Mouse (Mus musculus) cerebellum, adult 2 months (tissue): ENCODE results near the gene Madd. TPM values are rescaled to one million over a fixed set of nuclear protein-coding genes. Genes with fewer than 3 reads are reported as not detected.

Experiments
- DNase-seq, 2 experiments: peaks; one replicate each; pipeline ENCODE4 v3.0.0; 2021
- H3K27ac ChIP-seq: fragments of 200-500 bp; 2 replicates; pipeline ENCODE4 v1.5.1; 2012; ENCODE audit warnings: low read length, control low read depth, inconsistent platforms; ENCODE audit not compliant: insufficient read depth
- H3K27me3 ChIP-seq: fragments of 200-500 bp; 2 replicates; pipeline ENCODE4 v1.6.1; 2012; ENCODE audit warnings: inconsistent platforms, mild to moderate bottlenecking, low read length, moderate library complexity; ENCODE audit not compliant: control insufficient read depth, insufficient read depth
- H3K4me1 ChIP-seq: fragments of 200-500 bp; 2 replicates; pipeline ENCODE4 v1.6.1; 2011; ENCODE audit warnings: low read length; ENCODE audit not compliant: control insufficient read depth, insufficient read depth
- H3K4me3 ChIP-seq: fragments of 200-500 bp; replicated peaks from 2 replicates; pipeline ENCODE3; 2011; ENCODE audit warnings: mild to moderate bottlenecking, low read depth, low read length, control low read depth; ENCODE audit not compliant: insufficient read depth
- CTCF ChIP-seq: fragments of 200-500 bp; IDR thresholded peaks from 2 replicates; pipeline ENCODE4 v1.5.1; 2011; ENCODE audit warnings: low read depth, mild to moderate bottlenecking, control low read depth, low read length, moderate library complexity, borderline replicate concordance; ENCODE audit not compliant: insufficient read depth
- POLR2A ChIP-seq: fragments of 200-500 bp; IDR thresholded peaks from 2 replicates; pipeline ENCODE4 v1.6.1; 2011; ENCODE audit warnings: low read length, control low read depth, borderline replicate concordance; ENCODE audit not compliant: insufficient read depth
- WGBS: fragments of 180-500 bp; shearing (Covaris S2); methylation state at CpG from one replicate; pipeline ENCODE4 v1.1.7; 2018; 5-methylcytosine and 5-hydroxymethylcytosine counted together
- polyA plus RNA-seq: library from polyadenylated mRNA; depleted of rRNA; stranded (reverse); fragments of >200 nt; gene quantifications from 2 replicates; pipeline ENCODE4 v1.2.3, GENCODE M21; 2012

The Madd gene
- polyA plus RNA-seq, 1 experiment = 175 TPM

- Histone ChIP-seq H3K4me3 (peak overlapping the region; percentile 90), H3K27ac (peak overlapping the region; percentile 65), H3K27me3 (no peaks in the 10 kb centered on the region), H3K4me1 (peaks cover 4% of the 10 kb centered on the region; the same call in 1 of the 2 replicates)
- DNase-seq = no peak
- TF ChIP-seq CTCF (no peak), POLR2A (no peak)
- WGBS = 13% methylated on average over 20 of the region's 20 CpGs
Observed at GRCm38 (mm10) chr2:91202972-91203656, 19.5 kb upstream of the Madd start.

GRCm38 (mm10) chr2:91202222-91202971 lies 18.8 kb upstream of the Madd start, which contains the start of the genes Nr1h3 and Acp2:
Gene Nr1h3 (minus strand): TSS chr2:91202834.
Gene Acp2 (plus strand): TSS chr2:91202885.
- peak within 1 kb of the TSS; percentile 90 for H3K4me3 ChIP-seq
- no peaks in the 10 kb centered on the region for H3K27me3 ChIP-seq

DNA sequence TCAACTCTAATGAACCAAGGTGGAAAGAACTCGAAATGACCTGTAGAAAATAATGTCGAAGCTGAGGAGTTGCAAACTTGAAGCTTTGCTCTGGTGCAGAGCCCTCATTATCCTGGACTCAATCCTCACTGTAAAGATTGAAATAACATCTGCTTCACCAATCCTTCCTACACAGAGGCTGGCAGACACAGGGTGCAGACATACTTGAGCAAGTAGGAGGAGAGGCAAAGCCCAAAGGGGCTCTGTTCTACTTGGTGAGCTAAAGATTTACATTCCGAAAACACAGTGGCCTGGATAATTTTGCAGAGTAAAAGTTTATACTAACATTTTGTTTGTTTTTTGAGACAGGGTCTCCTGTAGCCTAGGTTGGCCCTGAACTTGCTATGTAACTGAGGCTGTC lies 15.3 kb upstream of the Madd start:
- H3K4me3 ChIP-seq = no peak overlapping the region
- WGBS = 91% methylated on average over 3 of the region's 3 CpGs
- no peak overlapping the region for H3K27ac ChIP-seq
- no peak for DNase-seq
- peaks cover 9% of the 10 kb centered on the region for H3K4me1 ChIP-seq
- no peak for TF ChIP-seq POLR2A
- no peak for TF ChIP-seq CTCF
- no peaks in the 10 kb centered on the region for H3K27me3 ChIP-seq

More at GRCm38 (mm10) chr2:91202222-91202971, 18.8 kb upstream of the Madd start, which contains the start of the genes Nr1h3 and Acp2:
- WGBS = 1% methylated on average over 28 of the region's 28 CpGs
- TF ChIP-seq CTCF (no peak), POLR2A (peak; percentile 69; the same call in 1 of the 2 replicates)
- DNase-seq = peak; percentile 95 to 99
- H3K4me1 ChIP-seq = peaks cover 4% of the 10 kb centered on the region; the same call in 1 of the 2 replicates
- H3K27ac ChIP-seq = peak within 1 kb of the TSS; percentile 65

- WGBS = 67% methylated on average over 3 of the region's 3 CpGs
- TF ChIP-seq CTCF (no peak), POLR2A (no peak)
- no peak for DNase-seq
- Histone ChIP-seq H3K4me1 (peaks cover 5% of the 10 kb centered on the region; the same call in 1 of the 2 replicates), H3K4me3 (no peak overlapping the region), H3K27me3 (no peaks in the 10 kb centered on the region), H3K27ac (no peak overlapping the region)
Observed at GRCm38 (mm10) chr2:91196577-91197001, 13.0 kb upstream of the Madd start.

DNA sequence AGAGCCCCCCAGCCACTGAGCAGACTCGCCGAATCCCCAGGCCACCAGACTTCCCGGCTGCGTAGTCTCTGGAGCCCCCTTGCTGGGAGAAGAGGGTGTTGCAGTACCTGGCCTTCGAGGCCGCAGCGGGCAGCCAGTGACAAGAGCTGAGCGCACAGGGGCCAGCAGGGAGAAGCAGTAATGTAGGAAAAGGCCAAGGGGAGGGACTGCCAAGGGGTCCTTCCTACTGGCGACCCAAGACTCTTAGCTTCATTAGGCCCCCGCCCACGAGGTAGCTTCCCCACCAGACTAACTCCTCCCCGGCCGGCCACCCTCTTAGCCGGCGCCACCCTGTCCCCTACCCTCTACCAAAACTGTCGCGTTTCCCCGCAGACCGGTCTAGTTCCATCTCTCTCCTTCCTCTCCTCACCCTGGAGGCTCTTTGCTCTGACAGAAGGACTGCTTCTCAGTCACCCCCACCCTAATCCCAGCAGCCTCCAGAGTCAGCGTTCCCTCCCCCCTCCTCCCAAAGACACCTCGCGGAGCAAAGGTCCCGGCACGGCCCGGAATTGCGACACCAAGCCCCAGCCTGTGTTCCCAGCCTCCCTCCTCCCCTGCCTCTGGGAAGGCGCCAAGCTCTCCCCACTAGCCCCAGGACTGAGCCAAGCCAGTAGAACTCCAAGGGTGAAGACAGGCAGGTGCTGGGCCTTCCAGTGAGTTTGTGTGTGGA lies 11.1 kb upstream of the Madd start:
- no peaks in the 10 kb centered on the region for H3K27me3 ChIP-seq
- H3K4me1 ChIP-seq = peaks cover 5% of the 10 kb centered on the region; the same call in 1 of the 2 replicates
- DNase-seq = peak; percentile 72 to 73
- peak overlapping the region; percentile 54 for H3K27ac ChIP-seq
- 3% methylated on average over 27 of the region's 27 CpGs for WGBS
- peak overlapping the region; percentile 64 for H3K4me3 ChIP-seq
- TF ChIP-seq CTCF (peak; percentile 65), POLR2A (peak; percentile 29; the same call in 1 of the 2 replicates)

GRCm38 (mm10) chr2:91190501-91190900 lies 6.9 kb upstream of the Madd start:
- no peak for DNase-seq
- Histone ChIP-seq H3K27ac (no peak overlapping the region), H3K4me3 (no peak overlapping the region), H3K4me1 (peaks cover 5% of the 10 kb centered on the region; the same call in 1 of the 2 replicates), H3K27me3 (no peaks in the 10 kb centered on the region)
- 72% methylated on average over 16 of the region's 16 CpGs for WGBS
- TF ChIP-seq CTCF = no peak
- TF ChIP-seq POLR2A = no peak

GRCm38 (mm10) chr2:91187431-91187830 lies 3.8 kb upstream of the Madd start:
- no peak overlapping the region for H3K27ac ChIP-seq
- H3K4me3 ChIP-seq = no peak overlapping the region
- TF ChIP-seq CTCF (no peak), POLR2A (no peak)
- 54% methylated on average over 4 of the region's 4 CpGs for WGBS
- no peak for DNase-seq
- no peaks in the 10 kb centered on the region for H3K27me3 ChIP-seq
- H3K4me1 ChIP-seq = no peaks in the 10 kb centered on the region
